Mouse (Mus musculus) left cerebral cortex, postnatal 4 days (tissue): ENCODE results near the gene Clec16a. TPM values are rescaled to one million over a fixed set of nuclear protein-coding genes. Genes with fewer than 3 reads are reported as not detected.

Experiments
- DNase-seq: peaks from one replicate; pipeline ENCODE4 v3.0.0-alpha.2; 2022
- intact Hi-C: fragments of 180-260 bp; cut with DNase I; formaldehyde crosslinking; loops from one replicate; pipeline ENCODE4 v1.15.1; 2025
- total RNA-seq, 2 experiments: library from RNA; stranded (reverse); gene quantifications; 2 replicates each; pipeline ENCODE4 v1.2.3; 2021

Clec16a gene
- total RNA-seq, 2 experiments from 2014 or later = 59.0 to 66.1 TPM

DNA sequence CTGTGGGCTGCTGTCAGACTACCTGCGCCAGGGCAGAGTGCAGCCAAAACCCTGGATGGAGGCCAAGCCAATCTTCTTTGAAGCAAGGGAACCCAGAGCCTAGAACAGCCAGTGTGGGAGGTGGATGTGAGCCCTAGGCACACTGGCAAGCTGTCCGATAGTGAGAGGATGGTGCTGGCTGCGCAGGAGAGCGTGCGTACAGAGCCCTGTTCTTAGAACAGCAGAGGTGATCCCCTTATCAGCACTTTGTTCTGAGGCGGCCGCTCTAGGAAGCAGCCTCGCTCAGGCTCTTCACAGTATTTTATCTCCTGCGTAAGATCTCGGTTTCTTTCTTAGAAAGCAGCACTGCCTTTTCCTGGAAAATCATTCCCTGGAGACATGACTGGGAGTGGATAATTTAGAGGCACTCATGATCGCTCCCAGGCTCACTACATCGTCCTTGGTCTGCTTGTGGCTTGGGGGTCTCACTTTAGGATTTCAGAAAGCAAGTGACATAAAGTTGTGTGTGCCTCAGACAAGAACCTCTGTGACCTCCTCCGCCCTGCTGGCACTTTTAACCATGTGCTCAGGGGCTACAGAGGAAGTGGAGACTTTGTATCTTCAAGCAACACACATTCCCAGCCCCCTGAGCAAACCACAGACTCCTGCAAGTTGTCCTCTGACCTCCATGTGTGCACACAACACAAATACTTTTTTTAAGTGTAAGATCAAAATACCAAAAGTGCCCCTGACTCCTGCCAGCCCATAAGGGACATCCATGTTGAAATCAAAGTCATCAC is 94.2 kb downstream of the Clec16a start:
- intact Hi-C loops = no loop called here
- no peak for DNase-seq

DNA sequence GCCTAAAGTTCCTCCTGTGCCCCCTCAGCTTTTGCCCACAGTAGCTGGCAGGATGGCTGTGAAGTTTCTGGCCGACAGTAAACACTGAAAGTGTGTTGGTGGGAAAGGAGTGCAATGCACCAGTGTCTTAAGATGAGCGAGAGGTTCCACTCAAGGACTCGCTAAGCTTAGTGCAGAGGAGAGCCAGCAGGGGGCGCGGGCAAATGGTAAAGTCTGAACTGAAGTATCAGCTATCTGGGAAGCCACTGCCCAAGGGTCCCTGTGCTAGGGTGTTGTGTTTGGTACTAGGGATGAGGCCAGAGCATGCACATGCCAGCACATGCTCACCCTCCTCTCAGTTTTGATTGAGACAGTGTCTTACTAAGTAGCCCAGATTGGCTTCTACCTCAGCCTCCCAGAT is 94.9 kb downstream of the Clec16a start:
- peak; percentile 89 for DNase-seq
- intact Hi-C loops = no loop called here

- intact Hi-C loops = no loop called here
- DNase-seq = no peak
Measured at GRCm38 (mm10) chr16:10641146-10641545, 96.0 kb downstream of the Clec16a start.

DNA sequence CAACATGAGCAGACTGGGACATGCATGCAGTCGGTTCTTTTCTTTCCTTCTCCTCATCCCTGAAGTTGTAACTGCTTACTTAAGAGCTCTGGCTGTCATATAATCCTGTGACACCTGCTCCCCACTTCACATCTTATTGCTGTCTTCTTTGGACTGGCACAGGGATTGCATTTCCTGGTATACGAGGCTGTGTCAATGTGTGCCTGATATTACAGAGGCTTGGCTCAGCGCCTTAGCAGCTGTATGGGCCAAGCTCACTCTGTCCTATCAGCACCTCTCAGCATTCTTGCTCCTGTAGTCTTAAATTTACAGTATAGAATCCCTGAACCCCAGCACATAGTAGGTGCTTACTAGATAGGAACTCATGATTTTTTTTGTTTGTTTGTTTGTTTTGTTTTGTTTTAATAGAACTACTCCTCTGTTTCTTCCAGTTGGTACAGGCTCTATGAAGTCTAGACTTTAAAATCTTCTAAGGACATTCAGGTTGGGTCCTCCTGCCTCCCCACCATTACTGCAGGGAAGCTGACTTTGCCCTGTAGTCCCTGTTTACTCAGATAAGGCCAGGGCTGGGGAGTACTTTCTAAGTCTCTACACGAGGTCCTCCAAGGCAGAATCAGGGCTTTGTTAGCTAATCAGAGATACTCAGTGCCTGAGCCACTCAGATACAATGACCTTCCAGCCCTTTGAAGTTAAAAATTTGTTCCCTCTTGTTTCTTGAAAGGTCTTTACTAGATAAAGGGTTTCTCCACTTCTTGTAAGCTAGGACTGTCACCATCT is 97.9 kb downstream of the Clec16a start:
- DNase-seq = no peak
- intact Hi-C loops = no loop called here

GRCm38 (mm10) chr16:10644238-10644637 is 99.1 kb downstream of the Clec16a start:
- DNase-seq = no peak
- intact Hi-C loops = no loop called here

DNA sequence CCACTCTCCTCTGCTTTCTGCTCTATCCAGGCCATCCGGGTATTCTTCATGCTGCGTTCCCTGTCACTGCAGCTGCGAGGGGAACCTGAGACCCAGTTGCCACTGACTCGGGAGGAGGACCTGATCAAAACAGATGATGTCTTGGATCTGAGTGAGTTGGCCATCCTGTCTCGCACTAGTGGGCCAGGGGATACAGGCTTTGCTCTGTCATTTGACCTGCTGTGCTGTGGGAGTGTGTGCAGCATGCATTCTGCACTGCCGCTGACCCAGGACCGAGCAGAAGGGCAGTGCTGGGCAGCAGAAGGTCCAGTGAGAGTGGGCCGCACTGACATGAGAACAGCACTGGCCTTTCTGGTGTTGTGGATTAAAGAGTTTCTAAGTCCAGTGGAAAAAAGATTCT is 99.6 kb downstream of the Clec16a start:
- DNase-seq = no peak
- intact Hi-C loops = no loop called here

GRCm38 (mm10) chr16:10651804-10652203 is 106.7 kb downstream of the Clec16a start:
- no peak for DNase-seq
- intact Hi-C loops = no loop called here

DNA sequence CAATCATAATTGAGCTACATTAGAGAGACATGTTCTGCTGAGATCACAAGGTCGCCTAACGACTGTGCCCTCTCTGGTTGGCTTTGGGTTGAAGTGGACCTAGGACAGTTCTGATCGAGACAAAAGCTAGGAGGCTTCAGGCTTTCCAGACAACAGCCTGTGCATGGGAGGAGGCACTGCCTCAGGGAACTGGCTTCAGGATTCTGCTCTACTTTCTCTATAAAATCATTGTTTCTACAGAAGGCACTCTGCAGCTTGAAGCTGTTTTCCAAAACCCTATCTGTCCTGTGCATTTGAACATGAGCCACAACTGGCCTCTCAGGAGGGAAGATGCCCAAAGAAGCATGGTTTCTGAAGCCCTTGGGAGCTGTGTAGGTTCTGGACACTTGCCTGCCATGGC is 107.8 kb downstream of the Clec16a start:
- DNase-seq = no peak
- intact Hi-C loops = no loop called here

DNA sequence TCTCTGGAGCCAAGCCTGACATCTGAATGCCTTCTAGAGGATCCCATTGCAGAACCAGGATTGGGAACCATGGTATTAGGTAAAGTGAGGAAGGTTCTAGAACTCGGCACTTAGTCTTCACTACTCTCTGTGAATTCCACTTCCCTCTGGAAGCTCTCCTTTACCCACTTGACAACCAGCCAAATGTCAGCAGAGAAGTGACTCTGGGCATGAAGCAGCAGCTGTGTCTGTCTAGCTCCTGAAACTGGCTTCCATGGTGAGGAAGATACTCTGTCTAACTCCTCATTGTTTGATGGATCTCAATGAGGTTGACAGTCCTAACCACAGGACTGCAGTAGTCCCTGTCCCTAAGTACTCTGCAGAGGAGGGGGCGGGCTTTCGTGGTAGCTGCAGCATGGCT is 110.1 kb downstream of the Clec16a start:
- no peak for DNase-seq
- intact Hi-C loops = no loop called here

DNA sequence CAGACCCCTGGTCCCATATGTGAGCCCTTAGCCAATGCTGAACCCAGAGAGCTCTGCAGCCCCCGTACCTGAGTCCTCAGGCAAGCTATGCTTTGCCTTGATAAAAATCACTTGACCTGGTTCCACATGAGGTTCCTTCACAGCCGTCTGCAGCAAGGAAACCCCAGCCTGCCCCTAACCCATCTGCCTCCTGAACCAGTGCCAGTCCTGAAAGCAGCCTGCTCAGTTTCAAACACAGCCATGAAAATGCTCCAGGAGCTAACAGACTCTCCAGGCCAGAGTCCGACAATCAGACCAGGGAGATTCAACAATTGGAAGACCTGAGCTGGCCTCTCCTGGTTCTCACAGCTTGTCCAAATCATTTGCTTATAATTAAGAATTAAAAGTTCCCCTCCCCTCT is 110.8 kb downstream of the Clec16a start:
- DNase-seq = peak; percentile 33
- intact Hi-C loops = no loop called here

DNA sequence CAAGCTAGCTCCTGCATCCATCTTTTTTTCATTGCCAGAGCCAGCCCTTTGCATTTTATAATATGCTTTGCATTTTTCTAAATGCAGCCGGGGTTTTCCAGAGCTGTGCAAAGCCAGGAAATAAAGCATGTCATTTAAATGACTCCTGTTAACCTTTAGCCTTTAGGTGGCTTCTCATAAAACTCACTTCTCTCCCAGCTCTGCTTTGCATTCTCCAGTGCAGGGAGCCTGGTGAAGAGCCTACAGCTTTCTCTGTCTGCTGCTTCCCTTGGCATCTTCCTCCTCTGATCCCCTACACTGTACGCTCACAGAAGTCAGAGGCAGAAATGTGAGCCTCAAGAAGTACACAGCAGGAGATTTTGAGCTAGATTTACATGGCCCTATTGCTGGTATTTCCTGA is 111.3 kb downstream of the Clec16a start:
- no peak for DNase-seq
- intact Hi-C loops = no loop called here

DNA sequence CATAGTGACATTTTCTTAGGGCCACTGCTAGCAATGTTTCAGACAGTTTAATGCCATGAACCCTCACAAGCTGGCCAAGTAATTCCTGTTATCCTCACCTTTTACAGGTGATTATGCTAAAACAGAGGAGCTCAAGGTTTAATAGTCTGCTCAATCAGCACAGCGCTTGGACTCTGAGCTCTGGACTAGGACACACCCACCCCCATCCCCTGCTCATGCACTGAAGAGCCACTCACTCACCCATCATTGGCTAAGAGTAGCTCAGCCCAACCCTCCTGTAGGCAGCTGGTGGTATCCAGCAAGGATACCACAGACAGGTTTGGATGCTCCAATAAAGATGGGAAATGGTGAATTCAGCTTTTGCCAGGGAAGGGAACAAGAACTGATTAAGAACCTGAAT is 111.8 kb downstream of the Clec16a start:
- no peak for DNase-seq
- intact Hi-C loops = no loop called here

DNA sequence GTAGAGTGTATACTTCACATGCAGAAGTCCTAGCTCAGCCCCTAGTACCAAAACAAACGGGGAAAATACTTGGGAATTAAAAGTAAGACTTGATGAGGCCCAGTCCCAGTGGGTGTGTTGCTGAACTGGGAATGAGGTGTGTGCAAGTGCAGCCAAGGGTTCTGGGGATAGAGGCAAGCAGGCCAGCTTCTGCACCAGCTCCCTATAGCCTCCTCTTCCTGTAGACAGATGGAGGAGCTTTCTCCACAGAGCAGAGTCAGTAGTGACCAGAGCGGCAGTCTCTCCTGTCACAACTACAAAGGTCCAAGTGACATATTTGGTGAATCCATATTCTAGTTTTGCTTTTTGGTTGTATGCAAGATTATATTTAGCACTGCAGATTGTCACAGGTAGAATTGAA is 114.1 kb downstream of the Clec16a start:
- DNase-seq = no peak
- intact Hi-C loops = no loop called here

- no peak for DNase-seq
- intact Hi-C loops = loop anchor here (10.0 kb wide), 1 partner anchor 124 kb away; the partner anchor contains the start of genes Socs1 and Tnp2
Measured at GRCm38 (mm10) chr16:10660526-10660925, 115.4 kb downstream of the Clec16a start.

DNA sequence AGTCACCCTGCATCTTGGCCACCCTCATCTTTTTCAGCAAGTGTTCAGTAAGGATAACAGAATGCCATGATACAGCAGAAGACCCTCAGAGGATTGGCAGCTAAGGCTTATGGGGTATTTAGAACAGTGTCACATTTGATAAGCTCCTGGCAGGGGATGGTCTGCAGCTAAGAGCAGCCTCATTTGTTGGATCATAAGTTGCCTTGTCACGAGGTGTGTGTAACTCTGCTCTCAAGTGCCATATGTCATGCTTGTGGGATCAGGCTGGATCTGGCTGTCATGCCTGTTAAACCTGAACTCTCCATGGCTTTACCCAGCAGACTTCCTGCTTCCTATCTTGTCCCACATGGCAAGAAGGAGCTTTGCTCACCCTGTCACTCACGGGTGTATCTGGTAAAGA is 116.2 kb downstream of the Clec16a start:
- no peak for DNase-seq
- intact Hi-C loops = loop anchor here (10.0 kb wide), 1 partner anchor 123 kb away; the partner anchor contains the start of genes Socs1 and Tnp2

- intact Hi-C loops = loop anchor here (10.0 kb wide), 1 partner anchor 121 kb away; the partner anchor contains the start of genes Socs1 and Tnp2
Measured at GRCm38 (mm10) chr16:10663890-10664731, 119.0 kb downstream of the Clec16a start.

DNA sequence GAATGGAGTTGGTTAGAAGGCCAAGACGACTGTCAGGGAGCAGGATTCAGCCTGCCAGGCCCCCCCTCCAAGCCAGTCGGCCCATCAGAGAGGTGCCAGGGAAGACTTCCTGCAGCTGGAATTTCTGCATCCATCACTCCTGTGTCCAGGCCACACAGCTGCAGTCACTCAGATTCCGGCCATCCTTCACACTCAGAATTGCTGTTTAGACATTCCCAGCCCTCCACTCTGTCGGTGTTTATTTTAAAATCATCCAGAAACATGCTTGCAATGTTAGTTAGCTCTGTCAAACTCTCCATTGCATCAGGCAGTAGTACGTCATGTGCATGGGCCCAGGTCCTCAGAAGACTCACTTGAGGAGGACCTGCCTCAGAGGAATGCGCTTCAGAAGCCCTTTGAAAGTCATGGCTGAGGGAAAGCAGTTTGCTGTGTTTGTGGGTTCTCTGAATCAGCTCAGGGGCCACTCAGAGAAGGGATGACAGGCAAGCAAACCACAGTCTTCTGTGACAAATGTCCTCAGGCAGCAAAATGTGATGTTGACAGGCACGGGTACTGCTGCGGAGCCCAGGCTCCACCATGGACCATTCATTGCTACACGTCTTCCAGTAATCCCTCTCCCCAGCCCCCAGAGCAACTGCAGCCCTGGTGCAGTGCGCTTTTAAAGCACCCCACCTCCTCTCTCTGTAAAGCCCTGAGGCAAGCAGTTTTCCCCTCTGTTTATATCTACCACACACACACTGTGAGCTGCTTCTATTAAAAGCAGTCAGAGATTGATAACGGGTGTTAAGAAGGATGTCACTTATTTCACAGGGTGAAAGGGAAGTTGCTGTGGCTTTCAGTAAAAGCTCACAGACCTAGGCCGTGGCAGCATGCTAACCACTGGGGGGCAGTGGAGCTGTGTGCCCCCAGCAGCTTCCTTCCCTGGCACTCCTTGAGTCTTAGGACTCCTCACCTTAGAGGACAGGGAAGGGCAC is 120.1 kb downstream of the Clec16a start:
- DNase-seq = peak; percentile 45
- intact Hi-C loops = loop anchor here (10.0 kb wide), 1 partner anchor 120 kb away; the partner anchor contains the start of genes Socs1 and Tnp2

More at GRCm38 (mm10) chr16:10663890-10664731, 119.0 kb downstream of the Clec16a start:
- DNase-seq = no peak

- intact Hi-C loops = loop anchor here (10.0 kb wide), 1 partner anchor 118 kb away; the partner anchor contains the start of genes Socs1 and Tnp2
- no peak for DNase-seq
Measured at GRCm38 (mm10) chr16:10666766-10667165, 121.6 kb downstream of the Clec16a start.

GRCm38 (mm10) chr16:10668453-10668852 is 123.3 kb downstream of the Clec16a start:
- no peak for DNase-seq
- intact Hi-C loops = loop anchor here (10.0 kb wide), 1 partner anchor 116 kb away; the partner anchor contains the start of genes Socs1 and Tnp2
